In the genomic region with DNA sequence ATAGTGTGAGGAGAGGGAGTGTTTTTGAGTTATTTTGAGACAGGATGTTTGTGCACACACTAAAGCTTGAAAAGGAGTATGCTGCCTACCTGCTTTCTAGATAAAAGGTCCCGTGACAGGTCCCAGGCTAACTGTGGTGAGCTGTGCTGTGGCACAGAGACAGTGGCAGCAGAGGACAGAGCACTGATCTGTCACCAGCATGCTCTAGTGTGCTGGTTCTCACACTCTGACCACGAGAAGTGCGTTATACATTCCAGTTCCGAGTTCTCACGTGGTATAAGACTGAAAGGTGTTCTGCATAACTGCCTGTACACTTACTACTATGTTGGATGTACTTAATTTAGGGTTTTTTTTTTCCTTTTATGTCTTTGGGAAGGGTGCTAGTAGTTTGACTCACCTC, we compare ENCODE assay signal across 10 mouse cellular contexts. TPM values are rescaled to one million over a fixed set of nuclear protein-coding genes. Genes with fewer than 3 reads are reported as not detected.
DNase-seq lines count a peak whose midpoint lies in the region; ATAC-seq and TF ChIP-seq lines count a peak whose summit lies in the region.
"Had no signal": no experiment of that assay in that cellular context is flagged by ENCODE, and none has a peak within 500 bp of the region (broad histone marks: within the 10 kb centered on the region; RNA-seq: fewer than 3 reads in every experiment).

No protein-coding gene starts in this region.

- no peaks in the 10 kb centered on the region for H3K27me3 ChIP-seq in heart, embryonic 13.5 days (replicated peaks)
- H3K27me3 ChIP-seq in liver, embryonic 15.5 days = no peaks in the 10 kb centered on the region
- H3K27me3 ChIP-seq in thymus, adult 2 months (ENCODE audit: control insufficient read depth, insufficient read depth, low read length) = no peaks in the 10 kb centered on the region
- no peaks in the 10 kb centered on the region for H3K27me3 ChIP-seq in midbrain, embryonic 10.5 days (ENCODE audit: low read depth, poor library complexity, severe bottlenecking)
- no peaks in the 10 kb centered on the region for H3K27me3 ChIP-seq in forebrain, embryonic 10.5 days (ENCODE audit: poor library complexity, severe bottlenecking)

- no peak overlapping the region; the same call in 1 of the 2 replicates for H3K27ac ChIP-seq in heart, embryonic 13.5 days (replicated peaks)
- peak overlapping the region; percentile 70 for H3K27ac ChIP-seq in liver, embryonic 15.5 days (replicated peaks)
- peak overlapping the region; percentile 9 for H3K27ac ChIP-seq in thymus, adult 2 months (ENCODE audit: control insufficient read depth, insufficient read depth, low read length)
- H3K27ac ChIP-seq in midbrain, embryonic 10.5 days (replicated peaks) = no peak overlapping the region
- no peak overlapping the region for H3K27ac ChIP-seq in forebrain, embryonic 10.5 days

- TF ChIP-seq CTCF in thymus, adult 2 months (IDR thresholded peaks at IDR 0.05; ENCODE audit: borderline replicate concordance, control insufficient read depth, extremely low read depth, insufficient read depth, low read length, poor library complexity) = no peak

- no peak for TF ChIP-seq POLR2A in thymus, adult 2 months (IDR thresholded peaks at IDR 0.05; ENCODE audit: control insufficient read depth, extremely low read depth, insufficient read depth, low read length, poor library complexity)

- H3K4me2 ChIP-seq in heart, embryonic 13.5 days = peak overlapping the region; percentile 49
- peak overlapping the region; percentile 40 for H3K4me2 ChIP-seq in liver, embryonic 15.5 days
- H3K4me2 ChIP-seq: lung, embryonic 14.5 days had no signal

- no peaks in the 10 kb centered on the region for H3K9me3 ChIP-seq in heart, embryonic 13.5 days
- no peaks in the 10 kb centered on the region for H3K9me3 ChIP-seq in liver, embryonic 15.5 days (replicated peaks)
- H3K9me3 ChIP-seq in midbrain, embryonic 10.5 days (replicated peaks) = no peaks in the 10 kb centered on the region
- H3K9me3 ChIP-seq in forebrain, embryonic 10.5 days = no peaks in the 10 kb centered on the region

- no peak overlapping the region for H3K4me3 ChIP-seq in heart, embryonic 13.5 days
- H3K4me3 ChIP-seq in liver, embryonic 15.5 days (replicated peaks) = peak overlapping the region; percentile 21
- H3K4me3 ChIP-seq in thymus, adult 2 months (ENCODE audit: control insufficient read depth, insufficient read depth, low read length) = no peak overlapping the region
- no peak overlapping the region for H3K4me3 ChIP-seq in midbrain, embryonic 10.5 days
- no peak overlapping the region for H3K4me3 ChIP-seq in forebrain, embryonic 10.5 days

- H3K36me3 ChIP-seq in heart, embryonic 13.5 days = 0 out of 2 replicates have a peak, but pooled peaks cover 3% of the 10 kb centered on the region
- peaks cover 17% of the 10 kb centered on the region; the same call in 1 of the 2 replicates for H3K36me3 ChIP-seq in liver, embryonic 15.5 days (replicated peaks)
- H3K36me3 ChIP-seq in thymus, adult 2 months (ENCODE audit: control insufficient read depth, insufficient read depth, low read length) = peaks cover 25% of the 10 kb centered on the region
- no peaks in the 10 kb centered on the region for H3K36me3 ChIP-seq in midbrain, embryonic 10.5 days
- H3K36me3 ChIP-seq in forebrain, embryonic 10.5 days (replicated peaks) = no peaks in the 10 kb centered on the region

- DNase-seq in heart, adult 9 months (ENCODE audit: low spot score in 2 of 2) = no peak
- DNase-seq in thymus, adult 2 months = peak; percentile 64
- DNase-seq in midbrain, embryonic 10.5 days (ENCODE audit: low spot score) = no peak
- no peak for DNase-seq in adipocyte (ENCODE audit: low spot score)
- DNase-seq in forebrain, embryonic 10.5 days (ENCODE audit: extremely low spot score, low spot score) = no peak
- DNase-seq: kidney, adult 18-20 months; lung, embryonic 14.5 days had no signal

- peaks cover 46% of the 10 kb centered on the region for H3K4me1 ChIP-seq in heart, embryonic 13.5 days
- peaks cover 68% of the 10 kb centered on the region for H3K4me1 ChIP-seq in liver, embryonic 15.5 days (replicated peaks)
- peaks cover 24% of the 10 kb centered on the region for H3K4me1 ChIP-seq in thymus, adult 2 months (replicated peaks; ENCODE audit: control insufficient read depth, insufficient read depth, low read length)
- H3K4me1 ChIP-seq in midbrain, embryonic 10.5 days = no peaks in the 10 kb centered on the region
- H3K4me1 ChIP-seq in forebrain, embryonic 10.5 days = no peaks in the 10 kb centered on the region

- no peak overlapping the region for H3K9ac ChIP-seq in heart, embryonic 13.5 days
- no peak overlapping the region for H3K9ac ChIP-seq in liver, embryonic 15.5 days
- H3K9ac ChIP-seq: lung, embryonic 14.5 days had no signal

- 52% methylated on average over 5 of the region's 5 CpGs for WGBS in heart, embryonic 13.5 days
- 17% methylated on average over 5 of the region's 5 CpGs for WGBS in liver, embryonic 15.5 days (ENCODE audit: insufficient replicate concordance)
- 9% methylated on average over 5 of the region's 5 CpGs for WGBS in thymus, adult 2 months
- WGBS in midbrain, embryonic 10.5 days = 90% methylated on average over 5 of the region's 5 CpGs
- WGBS in forebrain, embryonic 10.5 days = 82% methylated on average over 5 of the region's 5 CpGs

- no peak for ATAC-seq in heart, embryonic 13.5 days (ENCODE audit: extremely low read depth, insufficient number of reproducible peaks, low FRiP score, low TSS enrichment)
- ATAC-seq in erythroblast, adult 5-6 weeks (replicated peaks; ENCODE audit: low FRiP score, poor library complexity, severe bottlenecking) = peak; percentile 66
- peak; percentile 69; the same call in 1 of the 2 replicates for ATAC-seq in liver, embryonic 15.5 days (ENCODE audit: insufficient read depth)

RNA-seq across cellular contexts. Expression of gene Sugt1, which starts 50.0 kb away (rescaled TPM):
- 95.3 and 108 TPM in 2 replicates for polyA plus RNA-seq in heart, embryonic 13.5 days (2015; fragmentation: Nextera tagmentation; extraction: Ambion mirVana)
- 46.9 and 56.4 TPM in 2 replicates for total RNA-seq in erythroblast, adult 5-6 weeks (2015; ENCODE audit: low replicate concordance)
- total RNA-seq in erythroblast, adult 5-6 weeks (2017; ENCODE audit: low replicate concordance) = 30.9 and 44.0 TPM in 2 replicates
- 31.6 and 34.0 TPM in 2 replicates for polyA plus RNA-seq in liver, embryonic 15.5 days (2015; fragmentation: Nextera tagmentation; extraction: Ambion mirVana)
- 6.2 and 10.2 TPM in 2 replicates for polyA plus RNA-seq in thymus, adult 2 months (2012; rRNA removed)
- polyA plus RNA-seq in midbrain, embryonic 10.5 days (2016; fragmentation: Nextera tagmentation; extraction: Ambion mirVana) = 146 and 161 TPM in 2 replicates
- polyA plus RNA-seq in forebrain, embryonic 10.5 days (2016; fragmentation: Nextera tagmentation; extraction: Ambion mirVana) = 152 and 162 TPM in 2 replicates

RNA-seq across cellular contexts. Expression of gene Wbp4, which starts 56.1 kb away (rescaled TPM):
- 24.5 and 26.4 TPM in 2 replicates for polyA plus RNA-seq in heart, embryonic 13.5 days (2015; fragmentation: Nextera tagmentation; extraction: Ambion mirVana)
- 12.1 and 13.0 TPM in 2 replicates for total RNA-seq in erythroblast, adult 5-6 weeks (2015; ENCODE audit: low replicate concordance)
- 30.7 and 45.6 TPM in 2 replicates for total RNA-seq in erythroblast, adult 5-6 weeks (2017; ENCODE audit: low replicate concordance)
- polyA plus RNA-seq in liver, embryonic 15.5 days (2015; fragmentation: Nextera tagmentation; extraction: Ambion mirVana) = 11.2 and 13.5 TPM in 2 replicates
- polyA plus RNA-seq in thymus, adult 2 months (2012; rRNA removed) = 7.3 TPM in 2 replicates
- 46.1 and 49.0 TPM in 2 replicates for polyA plus RNA-seq in midbrain, embryonic 10.5 days (2016; fragmentation: Nextera tagmentation; extraction: Ambion mirVana)
- polyA plus RNA-seq in forebrain, embryonic 10.5 days (2016; fragmentation: Nextera tagmentation; extraction: Ambion mirVana) = 45.6 and 51.5 TPM in 2 replicates

RNA-seq across cellular contexts. Expression of gene Elf1, which starts 56.5 kb away (rescaled TPM):
- polyA plus RNA-seq in heart, embryonic 13.5 days (2015; fragmentation: Nextera tagmentation; extraction: Ambion mirVana) = 7.2 and 8.0 TPM in 2 replicates
- total RNA-seq in erythroblast, adult 5-6 weeks (2015; ENCODE audit: low replicate concordance) = 38.8 and 45.6 TPM in 2 replicates
- total RNA-seq in erythroblast, adult 5-6 weeks (2017; ENCODE audit: low replicate concordance) = 83.8 and 92.9 TPM in 2 replicates
- polyA plus RNA-seq in liver, embryonic 15.5 days (2015; fragmentation: Nextera tagmentation; extraction: Ambion mirVana) = 10.7 and 10.9 TPM in 2 replicates
- polyA plus RNA-seq in thymus, adult 2 months (2012; rRNA removed) = 71.4 and 75.9 TPM in 2 replicates
- 3.9 and 5.2 TPM in 2 replicates for polyA plus RNA-seq in midbrain, embryonic 10.5 days (2016; fragmentation: Nextera tagmentation; extraction: Ambion mirVana)
- polyA plus RNA-seq in forebrain, embryonic 10.5 days (2016; fragmentation: Nextera tagmentation; extraction: Ambion mirVana) = 3.8 TPM in 2 replicates

Comparison
In these comparisons a context has a peak if more than half of its experiments do, and no peak if none do; other contexts are left out.
1. H3K27ac ChIP-seq: peak in liver, embryonic 15.5 days (single experiment) and thymus, adult 2 months (single experiment); none in heart, embryonic 13.5 days (single experiment), midbrain, embryonic 10.5 days (single experiment) and forebrain, embryonic 10.5 days (single experiment).